Mouse (Mus musculus) lung, adult 2 months (tissue): ENCODE measurements at regions not wholly inside any gene's neighbourhood (a gene's known extent, or its start where the extent isn't known, plus 50 kb on each side); places are given as distances from the start of the nearest gene placed in this dataset.

Experiments used
- CTCF ChIP-seq: fragments of 200-500 bp; IDR thresholded peaks from 2 replicates; pipeline ENCODE4 v1.5.1; 2011; ENCODE audit warnings: mild to moderate bottlenecking, low read length, control low read depth; ENCODE audit not compliant: insufficient read depth
- POLR2A ChIP-seq: fragments of 200-500 bp; IDR thresholded peaks from 2 replicates; pipeline ENCODE4 v1.6.1; 2011; ENCODE audit warnings: low read depth, mild to moderate bottlenecking, control low read depth, low read length, borderline replicate concordance; ENCODE audit errors: extremely low read depth

- TF ChIP-seq CTCF, result no peak
- no peak for TF ChIP-seq POLR2A
These were observed 592.5 kb downstream of the Pdcd6ip start for GRCm38 (mm10) chr9:113115576-113115975.
